Mouse (Mus musculus) kidney, adult 8-10 months (tissue): ENCODE measurements around the gene Mss51.

Source experiments
- DNase-seq, 2 experiments: peaks; one replicate each; pipeline ENCODE4 v3.0.0; 2022

The Mss51 gene

DNA sequence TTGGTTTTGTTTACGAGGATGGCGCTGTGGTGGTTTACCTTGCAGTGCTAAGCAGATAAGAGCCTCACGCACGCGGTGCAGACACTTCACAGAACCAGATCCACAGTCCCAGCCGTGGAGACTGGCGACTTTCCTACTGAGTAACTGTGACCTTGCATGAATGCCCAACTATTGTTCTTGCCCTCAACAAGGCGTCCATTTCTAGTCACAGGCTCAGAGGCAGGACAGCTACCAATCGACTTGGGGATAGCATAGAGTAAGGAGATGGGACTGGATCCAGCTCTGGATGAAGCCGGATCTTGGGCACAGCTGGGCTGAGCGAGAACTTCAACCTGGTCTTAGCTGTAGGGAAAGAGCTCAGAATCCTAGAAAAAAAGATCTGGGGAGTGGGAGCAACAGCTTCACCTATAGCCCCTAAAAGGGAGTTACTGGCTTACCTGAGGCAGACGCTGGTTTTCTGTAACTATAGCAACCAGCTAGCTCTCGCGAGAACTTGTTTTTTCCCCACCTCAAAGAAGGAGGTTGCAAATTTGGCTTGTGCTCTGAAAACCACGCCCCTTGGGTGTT is 44.9 kb downstream of the Mss51 start, which contains the start of gene Cfap70:
Gene Cfap70 (minus strand): TSS at position 462 of the 567 bp plus-strand sequence.
- DNase-seq = peak; percentile 87 to 90

- no peak for DNase-seq
Measured at GRCm38 (mm10) chr14:20451302-20451701, 45.4 kb downstream of the Mss51 start.

DNA sequence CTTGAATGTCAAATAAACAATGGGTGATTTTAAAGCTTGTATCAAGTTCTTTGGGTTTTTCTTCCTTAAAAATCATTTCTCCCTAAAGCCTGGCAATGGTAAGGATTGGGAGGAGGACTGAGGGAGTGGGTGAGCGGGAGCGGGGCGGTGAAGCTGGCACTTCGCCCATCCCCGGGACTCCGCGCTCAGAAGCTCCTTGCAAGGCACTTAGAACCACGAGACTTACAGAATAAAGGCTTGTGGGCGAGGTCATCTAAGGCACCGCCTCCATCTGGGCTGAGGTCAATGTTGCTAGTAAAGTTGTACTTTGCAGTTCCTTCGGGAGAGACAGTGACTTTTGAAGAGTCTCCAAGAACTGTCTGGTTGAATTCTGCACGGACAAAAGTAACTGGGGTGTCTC is 49.5 kb downstream of the Mss51 start:
- DNase-seq = peak; percentile 6 to 14

DNA sequence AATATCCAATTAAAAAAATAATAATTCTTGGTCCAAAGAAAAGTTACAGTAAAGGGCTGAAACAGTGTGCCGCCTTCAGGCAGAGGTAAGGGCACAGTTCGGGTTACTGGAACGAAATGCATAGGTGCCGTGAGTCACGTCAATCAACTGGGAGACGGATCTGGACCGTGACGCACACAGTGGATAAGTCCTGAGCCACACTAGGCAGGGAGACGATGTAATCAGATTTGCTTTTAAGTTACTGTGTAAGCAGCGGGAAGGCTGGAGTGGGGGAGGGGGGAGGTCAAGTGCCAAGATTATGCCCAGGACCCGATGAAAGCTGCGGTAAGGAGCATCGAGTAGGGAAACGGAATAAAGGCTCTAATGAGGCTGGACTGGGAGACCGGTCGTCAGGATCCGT is 54.4 kb downstream of the Mss51 start:
- no peak for DNase-seq

- no peak for DNase-seq
Measured at GRCm38 (mm10) chr14:20436976-20437375, 59.7 kb downstream of the Mss51 start.
